In genomic region chr8:9408480-9408879, GRCm38 (mm10) we compare ENCODE assay signal across 27 mouse cellular contexts.
DNase-seq lines count a peak whose midpoint lies in the region; ATAC-seq and TF ChIP-seq lines count a peak whose summit lies in the region.
"Had no signal": no experiment of that assay in that cellular context is flagged by ENCODE, and none has a peak within 500 bp of the region (broad histone marks: within the 10 kb centered on the region; RNA-seq: fewer than 3 reads in every experiment).

No protein-coding gene starts in this region.

- no peaks in the 10 kb centered on the region for H3K4me1 ChIP-seq in thymus, adult 2 months (replicated peaks; ENCODE audit: control insufficient read depth, insufficient read depth, low read length)
- H3K4me1 ChIP-seq in forebrain, embryonic 14.5 days (ENCODE audit: control insufficient read depth, insufficient read depth, low read length), result no peaks in the 10 kb centered on the region
- H3K4me1 ChIP-seq: forebrain, embryonic 10.5 days; forebrain, embryonic 13.5 days; heart, embryonic 12.5 days; heart, embryonic 15.5 days; hindbrain, embryonic 13.5 days; intestine, embryonic 15.5 days had no signal

- TF ChIP-seq POLR2A in thymus, adult 2 months (IDR thresholded peaks at IDR 0.05; ENCODE audit: control insufficient read depth, extremely low read depth, insufficient read depth, low read length, poor library complexity), result no peak

- H3K4me3 ChIP-seq in thymus, adult 2 months (ENCODE audit: control insufficient read depth, insufficient read depth, low read length), result no peak overlapping the region
- H3K4me3 ChIP-seq in forebrain, embryonic 14.5 days (ENCODE audit: low read depth, low read length), result no peak overlapping the region
- H3K4me3 ChIP-seq: forebrain, embryonic 10.5 days; forebrain, embryonic 13.5 days; gastrocnemius, adult 2 months; heart, embryonic 12.5 days; heart, embryonic 15.5 days; hindbrain, embryonic 13.5 days; intestine, embryonic 15.5 days had no signal

- peak; percentile 20; the same call in 1 of the 2 replicates for ATAC-seq in granulocyte monocyte progenitor cell, adult 5-6 weeks (replicated peaks; ENCODE audit: poor library complexity, severe bottlenecking)
- ATAC-seq in forebrain, embryonic 14.5 days, result no peak
- ATAC-seq: activated CD4-positive, CD25-positive, alpha-beta regulatory T cell, adult 4 months; forebrain, embryonic 13.5 days; forebrain, postnatal 0 days; hindbrain, embryonic 16.5 days; intestine, embryonic 15.5 days had no signal

- no peak for TF ChIP-seq CTCF in thymus, adult 2 months (IDR thresholded peaks at IDR 0.05; ENCODE audit: borderline replicate concordance, control insufficient read depth, extremely low read depth, insufficient read depth, low read length, poor library complexity)

- H3K9me3 ChIP-seq in forebrain, embryonic 14.5 days (replicated peaks; ENCODE audit: control insufficient read depth, low read length), result no peaks in the 10 kb centered on the region
- H3K9me3 ChIP-seq: forebrain, embryonic 10.5 days; forebrain, embryonic 13.5 days; heart, embryonic 12.5 days; heart, embryonic 15.5 days; hindbrain, embryonic 13.5 days; intestine, embryonic 15.5 days had no signal

- H3K4me2 ChIP-seq in forebrain, embryonic 14.5 days (ENCODE audit: low read length), result no peak overlapping the region
- H3K4me2 ChIP-seq: forebrain, embryonic 13.5 days; heart, embryonic 12.5 days; heart, embryonic 15.5 days; hindbrain, embryonic 13.5 days; intestine, embryonic 15.5 days had no signal

- H3K27me3 ChIP-seq in thymus, adult 2 months (ENCODE audit: control insufficient read depth, insufficient read depth, low read length), result no peaks in the 10 kb centered on the region
- H3K27me3 ChIP-seq in forebrain, embryonic 14.5 days (replicated peaks; ENCODE audit: control insufficient read depth, insufficient read depth, low read length), result no peaks in the 10 kb centered on the region
- H3K27me3 ChIP-seq: forebrain, embryonic 13.5 days; heart, embryonic 12.5 days; heart, embryonic 15.5 days; hindbrain, embryonic 13.5 days; intestine, embryonic 15.5 days had no signal

- peak; percentile 51 for DNase-seq in embryo, embryonic 10 days (ENCODE audit: low spot score)
- DNase-seq in embryo, embryonic 9.5 days (ENCODE audit: extremely low spot score), result no peak
- peak; percentile 2 for DNase-seq in thymus, postnatal 0 days (ENCODE audit: low spot score)
- DNase-seq in thymus, adult 2 months, result no peak
- DNase-seq in mesoderm, embryonic 11.5 days (ENCODE audit: low read depth, low spot score), result peak; percentile 45
- DNase-seq in forebrain, embryonic 14.5 days (ENCODE audit: low spot score), result no peak
- no peak for DNase-seq in lung, postnatal 4 days
- DNase-seq: adrenal gland, adult 8-10 months; adrenal gland, postnatal 25 days; cerebellum, adult 18-20 months; cerebellum, adult 9-10 months; cerebellum, postnatal 14 days; forebrain, postnatal 0 days; gastrocnemius, adult 2 months; gastrocnemius, postnatal 14 days; heart, adult 18-20 months; heart, postnatal 10 days; heart, postnatal 36 days had no signal

- 17% methylated on average over 5 of the region's 5 CpGs for whole genome bisulfite sequencing in thymus, adult 2 months
- WGBS in forebrain, embryonic 14.5 days, result 74% methylated on average over 5 of the region's 5 CpGs

- H3K36me3 ChIP-seq in thymus, adult 2 months (ENCODE audit: control insufficient read depth, insufficient read depth, low read length), result no peaks in the 10 kb centered on the region
- H3K36me3 ChIP-seq in forebrain, embryonic 14.5 days (ENCODE audit: control insufficient read depth, insufficient read depth, low read length), result no peaks in the 10 kb centered on the region
- H3K36me3 ChIP-seq: forebrain, embryonic 10.5 days; heart, embryonic 12.5 days; heart, embryonic 15.5 days; hindbrain, embryonic 13.5 days; intestine, embryonic 15.5 days had no signal

- H3K27ac ChIP-seq in thymus, adult 2 months (ENCODE audit: control insufficient read depth, insufficient read depth, low read length), result no peak overlapping the region
- no peak overlapping the region for H3K27ac ChIP-seq in forebrain, embryonic 14.5 days (ENCODE audit: low read depth, low read length)
- H3K27ac ChIP-seq: forebrain, embryonic 10.5 days; forebrain, embryonic 13.5 days; gastrocnemius, adult 2 months; heart, embryonic 15.5 days; hindbrain, embryonic 13.5 days; intestine, embryonic 15.5 days had no signal

- no peak overlapping the region for H3K9ac ChIP-seq in forebrain, embryonic 14.5 days (ENCODE audit: low read length)
- H3K9ac ChIP-seq: forebrain, embryonic 13.5 days; forebrain, postnatal 0 days; heart, embryonic 12.5 days; heart, embryonic 15.5 days; hindbrain, embryonic 13.5 days; intestine, embryonic 15.5 days had no signal

Comparison
In these comparisons a context has a peak if more than half of its experiments do, and no peak if none do; other contexts are left out.
1. DNase-seq: peak in embryo, embryonic 10 days (single experiment), thymus, postnatal 0 days (single experiment) and mesoderm, embryonic 11.5 days (single experiment); none in embryo, embryonic 9.5 days (single experiment), thymus, adult 2 months (single experiment), forebrain, embryonic 14.5 days (single experiment) and lung, postnatal 4 days (0 of 2).